In genomic region chr5:115333626-115334025, GRCm38 (mm10) we compare ENCODE assay signal across 11 mouse cellular contexts. TPM values are rescaled to one million over a fixed set of nuclear protein-coding genes. Genes with fewer than 3 reads are reported as not detected.
DNase-seq lines count a peak whose midpoint lies in the region; ATAC-seq and TF ChIP-seq lines count a peak whose summit lies in the region.
"Had no signal": no experiment of that assay in that cellular context is flagged by ENCODE, and none has a peak within 500 bp of the region (broad histone marks: within the 10 kb centered on the region; RNA-seq: fewer than 3 reads in every experiment).

No protein-coding gene starts in this region.

- H3K27ac ChIP-seq in heart, postnatal 0 days (ENCODE audit: low read depth): peak overlapping the region; percentile 74
- peak overlapping the region; percentile 66 for H3K27ac ChIP-seq in macrophage
- no peak overlapping the region for H3K27ac ChIP-seq in midbrain, embryonic 16.5 days (ENCODE audit: low read length)
- H3K27ac ChIP-seq: hindbrain, embryonic 15.5 days had no signal

- peaks cover 83% of the 10 kb centered on the region for H3K79me2 ChIP-seq in macrophage (ENCODE audit: inconsistent target)

- peak; percentile 43 for DNase-seq in heart, postnatal 0 days (ENCODE audit: low spot score)
- no peak for DNase-seq in heart, adult 9 months (ENCODE audit: low spot score in 2 of 2)
- DNase-seq in G1E (ENCODE audit: low spot score): no peak
- no peak for DNase-seq in layer of hippocampus, postnatal 25 days (ENCODE audit: extremely low spot score in 1 of 2, low spot score in 1 of 2)
- DNase-seq in layer of hippocampus, postnatal 14 days (ENCODE audit: low spot score in 2 of 2): no peak
- DNase-seq: kidney, postnatal 14 days; lung, postnatal 14 days had no signal

- no peak for TF ChIP-seq CTCF in heart, postnatal 0 days (IDR thresholded peaks at IDR 0.05; ENCODE audit: low read depth)
- no peak for TF ChIP-seq CTCF in G1E (IDR thresholded peaks at IDR 0.05; ENCODE audit: low read depth, low read length)

- peaks cover 60% of the 10 kb centered on the region for H3K36me3 ChIP-seq in heart, postnatal 0 days (replicated peaks; ENCODE audit: control insufficient read depth, insufficient read depth, low read length)
- H3K36me3 ChIP-seq in G1E (replicated peaks): peaks cover 98% of the 10 kb centered on the region
- H3K36me3 ChIP-seq in macrophage (ENCODE audit: inconsistent target): peaks cover 27% of the 10 kb centered on the region
- H3K36me3 ChIP-seq in midbrain, embryonic 16.5 days (ENCODE audit: control insufficient read depth, insufficient read depth, low read length): peaks cover 27% of the 10 kb centered on the region

- no peak overlapping the region for H3K9ac ChIP-seq in heart, postnatal 0 days (replicated peaks; ENCODE audit: low read depth, low read length)
- no peak overlapping the region for H3K9ac ChIP-seq in midbrain, embryonic 16.5 days (ENCODE audit: low read depth, low read length)
- H3K9ac ChIP-seq: hindbrain, embryonic 15.5 days had no signal

- ATAC-seq in heart, postnatal 0 days (ENCODE audit: insufficient read depth, low read depth): peak; percentile 36; the same call in 1 of the 2 replicates
- ATAC-seq in G1E (ENCODE audit: extremely low read depth, insufficient number of reproducible peaks, low FRiP score, poor library complexity, severe bottlenecking): peak; percentile 40; the same call in 1 of the 2 replicates
- ATAC-seq in common myeloid progenitor, adult 5-6 weeks (replicated peaks; ENCODE audit: low read depth, poor library complexity, severe bottlenecking): peak; percentile 55; the same call in 1 of the 2 replicates
- ATAC-seq in midbrain, embryonic 16.5 days: no peak

- 20% methylated on average over 3 of the region's 3 CpGs for WGBS in heart, postnatal 0 days
- WGBS in macrophage (ENCODE audit: missing documents): 25% methylated on average over 3 of the region's 3 CpGs
- WGBS in midbrain, embryonic 16.5 days: 90% methylated on average over 3 of the region's 3 CpGs

- H3K9me3 ChIP-seq in heart, postnatal 0 days (replicated peaks; ENCODE audit: control insufficient read depth, low read length): no peaks in the 10 kb centered on the region
- H3K9me3 ChIP-seq in G1E (replicated peaks): no peaks in the 10 kb centered on the region
- H3K9me3 ChIP-seq in midbrain, embryonic 16.5 days (replicated peaks; ENCODE audit: control insufficient read depth, low read length, poor library complexity, severe bottlenecking): no peaks in the 10 kb centered on the region
- H3K9me3 ChIP-seq: hindbrain, embryonic 15.5 days had no signal

- H3K4me1 ChIP-seq in heart, postnatal 0 days (ENCODE audit: control insufficient read depth, insufficient read depth): peaks cover 22% of the 10 kb centered on the region
- peaks cover 80% of the 10 kb centered on the region for H3K4me1 ChIP-seq in G1E (ENCODE audit: insufficient read depth, low read depth, low read length)
- peaks cover 15% of the 10 kb centered on the region for H3K4me1 ChIP-seq in midbrain, embryonic 16.5 days (ENCODE audit: control insufficient read depth, insufficient read depth, low read length)

- H3K4me2 ChIP-seq in heart, postnatal 0 days (ENCODE audit: low read depth, low read length): no peak overlapping the region
- H3K4me2 ChIP-seq in midbrain, embryonic 16.5 days (ENCODE audit: low read length): no peak overlapping the region
- H3K4me2 ChIP-seq: hindbrain, embryonic 15.5 days had no signal

- H3K4me3 ChIP-seq in heart, postnatal 0 days (ENCODE audit: low read depth, low read length): no peak overlapping the region
- H3K4me3 ChIP-seq in G1E (ENCODE audit: low read depth, low read length) (no peak overlapping the region), macrophage (ENCODE audit: inconsistent target) (no peak overlapping the region)
- H3K4me3 ChIP-seq in midbrain, embryonic 16.5 days (ENCODE audit: low read depth, low read length): no peak overlapping the region
- H3K4me3 ChIP-seq: hindbrain, embryonic 15.5 days had no signal

- no peaks in the 10 kb centered on the region for H3K27me3 ChIP-seq in heart, postnatal 0 days (ENCODE audit: control insufficient read depth, insufficient read depth, low read length)
- H3K27me3 ChIP-seq in G1E (ENCODE audit: insufficient read depth, low read length): no peaks in the 10 kb centered on the region
- no peaks in the 10 kb centered on the region for H3K27me3 ChIP-seq in midbrain, embryonic 16.5 days (ENCODE audit: control insufficient read depth, insufficient read depth, low read depth, low read length)
- H3K27me3 ChIP-seq: hindbrain, embryonic 15.5 days had no signal

- TF ChIP-seq EP300 in heart, postnatal 0 days (IDR thresholded peaks at IDR 0.05; ENCODE audit: low read depth): no peak

RNA-seq across cellular contexts. Expression of gene Srsf9, which starts 6.6 kb away (rescaled TPM):
- 21.3 and 41.1 TPM in 2 replicates for total RNA-seq in heart, postnatal 0 days (2014; rRNA removed; ENCODE audit: low replicate concordance)
- 62.9 and 67.5 TPM in 2 replicates for polyA plus RNA-seq in heart, postnatal 0 days (2015; fragmentation: Nextera tagmentation; extraction: Ambion mirVana)
- total RNA-seq in G1E (2014; fragmentation: Nextera tagmentation) (38.1 and 47.6 TPM in 2 replicates), G1E (2017) (88.0 and 111 TPM in 2 replicates)
- polyA plus RNA-seq in G1E (2012) (114 and 127 TPM in 2 replicates), macrophage (2018) (61.4 to 98.7 TPM (median 76.4 TPM) in 3 replicates)
- 74.3 and 92.1 TPM in 2 replicates for total RNA-seq in common myeloid progenitor, adult 5-6 weeks (2017)
- total RNA-seq in macrophage (2018; cell fraction: chromatin; rRNA removed): 10 to 100 TPM in 25 of 26 experiments, 1 to 10 TPM in 1; 9.4 to 77.6 (median 32.7) TPM
- total RNA-seq in macrophage (2018; cell fraction: cytosol; rRNA removed): 100 to 1,000 TPM in 1 of 26 experiments, 10 to 100 TPM in 25; 50.7 to 100 (median 79.4) TPM
- total RNA-seq in macrophage (2018; cell fraction: nucleus; rRNA removed): 10 to 100 TPM; 24.0 to 91.0 (median 47.1) TPM
- 118 and 132 TPM in 2 replicates for polyA plus RNA-seq in midbrain, embryonic 16.5 days (2015; fragmentation: Nextera tagmentation; extraction: Ambion mirVana)
- 10 to 100 TPM; 79.8 to 90.6 TPM for total RNA-seq in layer of hippocampus, postnatal 25 days (2021)
- 10 to 100 TPM; 82.0 to 88.2 TPM for total RNA-seq in layer of hippocampus, postnatal 14 days (2021)

RNA-seq across cellular contexts. Expression of gene Gatc, which starts 7.4 kb away (rescaled TPM):
- total RNA-seq in heart, postnatal 0 days (2014; rRNA removed; ENCODE audit: low replicate concordance): 10.4 and 19.4 TPM in 2 replicates
- polyA plus RNA-seq in heart, postnatal 0 days (2015; fragmentation: Nextera tagmentation; extraction: Ambion mirVana): 14.8 and 15.1 TPM in 2 replicates
- 90.0 and 96.0 TPM in 2 replicates for total RNA-seq in G1E (2014; fragmentation: Nextera tagmentation)
- 5.6 and 8.6 TPM in 2 replicates for total RNA-seq in G1E (2017)
- 11.7 and 13.9 TPM in 2 replicates for polyA plus RNA-seq in G1E (2012)
- total RNA-seq in common myeloid progenitor, adult 5-6 weeks (2017): 15.0 and 19.9 TPM in 2 replicates
- 1 to 10 TPM in 13 of 26 experiments, under 1 TPM in 6, not detected in 7; 0.46 to 6.4 (median 2.2) TPM for total RNA-seq in macrophage (2018; cell fraction: chromatin; rRNA removed)
- 10 to 100 TPM in 25 of 26 experiments, 1 to 10 TPM in 1; 9.5 to 27.5 (median 22.3) TPM for total RNA-seq in macrophage (2018; cell fraction: cytosol; rRNA removed)
- 10 to 100 TPM in 6 of 26 experiments, 1 to 10 TPM in 20; 1.7 to 15.0 (median 5.0) TPM for total RNA-seq in macrophage (2018; cell fraction: nucleus; rRNA removed)
- polyA plus RNA-seq in macrophage (2018): 23.7 to 43.8 TPM (median 24.3 TPM) in 3 replicates
- polyA plus RNA-seq in midbrain, embryonic 16.5 days (2015; fragmentation: Nextera tagmentation; extraction: Ambion mirVana): 37.8 and 43.5 TPM in 2 replicates
- total RNA-seq in layer of hippocampus, postnatal 25 days (2021): 10 to 100 TPM; 21.5 to 24.4 TPM
- 10 to 100 TPM; 22.3 to 22.6 TPM for total RNA-seq in layer of hippocampus, postnatal 14 days (2021)

RNA-seq across cellular contexts. Expression of gene Triap1, which starts 7.4 kb away (rescaled TPM):
- total RNA-seq in heart, postnatal 0 days (2014; rRNA removed; ENCODE audit: low replicate concordance): 13.0 and 27.2 TPM in 2 replicates
- 39.2 and 42.3 TPM in 2 replicates for polyA plus RNA-seq in heart, postnatal 0 days (2015; fragmentation: Nextera tagmentation; extraction: Ambion mirVana)
- total RNA-seq in G1E (2014; fragmentation: Nextera tagmentation) (27.8 and 31.8 TPM in 2 replicates), G1E (2017) (45.5 and 47.0 TPM in 2 replicates)
- polyA plus RNA-seq in G1E (2012) (5.3 and 14.1 TPM in 2 replicates), macrophage (2018) (36.6 to 91.2 TPM (median 78.9 TPM) in 3 replicates)
- total RNA-seq in common myeloid progenitor, adult 5-6 weeks (2017): 18.7 and 19.6 TPM in 2 replicates
- total RNA-seq in macrophage (2018; cell fraction: chromatin; rRNA removed): 10 to 100 TPM in 2 of 26 experiments, 1 to 10 TPM in 22, under 1 TPM in 1, not detected in 1; 0.80 to 12.2 (median 4.4) TPM
- 10 to 100 TPM; 33.8 to 72.6 (median 54.0) TPM for total RNA-seq in macrophage (2018; cell fraction: cytosol; rRNA removed)
- total RNA-seq in macrophage (2018; cell fraction: nucleus; rRNA removed): 10 to 100 TPM in 19 of 26 experiments, 1 to 10 TPM in 7; 6.3 to 29.4 (median 14.3) TPM
- polyA plus RNA-seq in midbrain, embryonic 16.5 days (2015; fragmentation: Nextera tagmentation; extraction: Ambion mirVana): 47.9 and 52.6 TPM in 2 replicates
- 10 to 100 TPM; 22.9 to 28.6 TPM for total RNA-seq in layer of hippocampus, postnatal 25 days (2021)
- total RNA-seq in layer of hippocampus, postnatal 14 days (2021): 10 to 100 TPM; 28.8 to 31.4 TPM

RNA-seq across cellular contexts. Expression of gene Cox6a1, which starts 15.2 kb away (rescaled TPM):
- total RNA-seq in heart, postnatal 0 days (2014; rRNA removed; ENCODE audit: low replicate concordance): 1,673 and 1,690 TPM in 2 replicates
- 2,126 and 2,128 TPM in 2 replicates for polyA plus RNA-seq in heart, postnatal 0 days (2015; fragmentation: Nextera tagmentation; extraction: Ambion mirVana)
- total RNA-seq in G1E (2014; fragmentation: Nextera tagmentation): 312 and 362 TPM in 2 replicates
- 143 and 153 TPM in 2 replicates for total RNA-seq in G1E (2017)
- polyA plus RNA-seq in G1E (2012): 1,989 and 2,415 TPM in 2 replicates
- total RNA-seq in common myeloid progenitor, adult 5-6 weeks (2017): 79.8 and 95.6 TPM in 2 replicates
- total RNA-seq in macrophage (2018; cell fraction: chromatin; rRNA removed): 10 to 100 TPM in 12 of 26 experiments, 1 to 10 TPM in 14; 2.3 to 61.5 (median 9.3) TPM
- 100 to 1,000 TPM; 320 to 461 (median 422) TPM for total RNA-seq in macrophage (2018; cell fraction: cytosol; rRNA removed)
- 100 to 1,000 TPM in 8 of 26 experiments, 10 to 100 TPM in 18; 21.2 to 148 (median 83.3) TPM for total RNA-seq in macrophage (2018; cell fraction: nucleus; rRNA removed)
- polyA plus RNA-seq in macrophage (2018): 268 to 413 TPM (median 344 TPM) in 3 replicates
- polyA plus RNA-seq in midbrain, embryonic 16.5 days (2015; fragmentation: Nextera tagmentation; extraction: Ambion mirVana): 1,007 and 1,008 TPM in 2 replicates
- 100 to 1,000 TPM; 814 to 862 TPM for total RNA-seq in layer of hippocampus, postnatal 25 days (2021)
- 100 to 1,000 TPM; 865 to 866 TPM for total RNA-seq in layer of hippocampus, postnatal 14 days (2021)

RNA-seq across cellular contexts. Expression of gene Dynll1, which starts 32.8 kb away (rescaled TPM):
- 164 and 224 TPM in 2 replicates for total RNA-seq in heart, postnatal 0 days (2014; rRNA removed; ENCODE audit: low replicate concordance)
- 615 and 804 TPM in 2 replicates for polyA plus RNA-seq in heart, postnatal 0 days (2015; fragmentation: Nextera tagmentation; extraction: Ambion mirVana)
- total RNA-seq in G1E (2014; fragmentation: Nextera tagmentation): 1,458 and 1,815 TPM in 2 replicates
- total RNA-seq in G1E (2017): 554 and 587 TPM in 2 replicates
- 445 and 449 TPM in 2 replicates for polyA plus RNA-seq in G1E (2012)
- 257 and 310 TPM in 2 replicates for total RNA-seq in common myeloid progenitor, adult 5-6 weeks (2017)
- total RNA-seq in macrophage (2018; cell fraction: chromatin; rRNA removed): 10 to 100 TPM in 21 of 26 experiments, 1 to 10 TPM in 5; 5.0 to 57.2 (median 19.0) TPM
- 100 to 1,000 TPM; 140 to 323 (median 245) TPM for total RNA-seq in macrophage (2018; cell fraction: cytosol; rRNA removed)
- 100 to 1,000 TPM in 3 of 26 experiments, 10 to 100 TPM in 23; 19.5 to 129 (median 67.6) TPM for total RNA-seq in macrophage (2018; cell fraction: nucleus; rRNA removed)
- polyA plus RNA-seq in macrophage (2018): 156 to 244 TPM (median 202 TPM) in 3 replicates
- 1,084 and 1,126 TPM in 2 replicates for polyA plus RNA-seq in midbrain, embryonic 16.5 days (2015; fragmentation: Nextera tagmentation; extraction: Ambion mirVana)
- total RNA-seq in layer of hippocampus, postnatal 25 days (2021): 100 to 1,000 TPM; 799 to 873 TPM
- total RNA-seq in layer of hippocampus, postnatal 14 days (2021): 100 to 1,000 TPM; 770 to 901 TPM
